Mouse (Mus musculus) urinary bladder, adult 2 months (tissue): Measurements from ENCODE around the gene Txlng. TPM values are rescaled to one million over a fixed set of nuclear protein-coding genes. Genes with fewer than 3 reads are reported as not detected.

Experiments
- DNase-seq: peaks from one replicate; pipeline ENCODE4 v3.0.0; 2022; ENCODE audit warnings: low spot score
- polyA plus RNA-seq: library from polyadenylated mRNA; depleted of rRNA; stranded (reverse); fragments of >200 nt; gene quantifications from 2 replicates; pipeline ENCODE4 v1.2.3, GENCODE M21; 2012; rRNA removed

The Txlng gene
- polyA plus RNA-seq, 1 experiment: 17.4 TPM

- DNase-seq: peak; percentile 74
These were observed 68.9 kb downstream of the Txlng start, which contains the start of gene Rbbp7 for GRCm38 (mm10) chrX:162760115-162760942. TSS of gene Rbbp7 (plus strand) at chrX:162760402.

GRCm38 (mm10) chrX:162759251-162760114, 69.8 kb downstream of the Txlng start:
- no peak for DNase-seq

DNA sequence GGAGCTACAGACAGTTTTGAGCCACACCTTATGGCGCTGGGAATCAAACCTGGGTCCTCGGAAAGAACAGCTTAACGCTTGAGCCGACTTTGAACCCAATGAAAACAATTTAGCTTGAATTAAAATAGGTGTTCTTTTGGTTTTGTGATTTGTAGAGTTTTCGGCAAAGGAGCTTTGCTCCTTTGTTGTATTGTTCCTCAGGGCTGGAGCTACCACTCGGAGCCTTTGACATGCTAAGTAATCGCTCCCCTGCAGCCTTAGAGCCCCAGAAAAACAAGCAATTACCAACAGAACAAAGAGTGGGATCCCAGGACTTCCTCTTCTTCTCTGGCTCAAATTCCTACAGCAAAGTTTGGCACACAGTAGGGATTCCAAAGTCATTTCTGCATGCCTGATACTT, 73.2 kb downstream of the Txlng start:
- no peak for DNase-seq

DNA sequence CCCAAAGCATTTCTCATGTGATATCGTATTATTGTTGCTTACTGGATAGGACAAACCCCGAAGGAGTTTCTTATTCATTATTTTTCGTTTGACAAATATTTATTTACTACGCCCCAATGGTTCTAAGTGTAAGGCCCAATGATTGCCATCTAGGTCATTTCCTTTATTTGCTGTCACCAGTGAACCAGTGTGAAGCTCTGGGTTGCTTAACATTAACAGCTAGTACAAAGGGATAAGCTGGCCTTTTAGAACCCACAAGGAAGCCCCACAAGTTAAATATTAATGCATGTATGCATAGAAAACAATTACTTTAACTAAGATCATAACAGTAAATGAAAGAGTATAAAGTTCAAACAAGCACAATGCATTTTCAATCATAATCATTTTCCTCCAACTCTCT, 74.9 kb downstream of the Txlng start:
- DNase-seq: no peak

- no peak for DNase-seq
These were observed 76.8 kb downstream of the Txlng start for GRCm38 (mm10) chrX:162752418-162752817.

DNA sequence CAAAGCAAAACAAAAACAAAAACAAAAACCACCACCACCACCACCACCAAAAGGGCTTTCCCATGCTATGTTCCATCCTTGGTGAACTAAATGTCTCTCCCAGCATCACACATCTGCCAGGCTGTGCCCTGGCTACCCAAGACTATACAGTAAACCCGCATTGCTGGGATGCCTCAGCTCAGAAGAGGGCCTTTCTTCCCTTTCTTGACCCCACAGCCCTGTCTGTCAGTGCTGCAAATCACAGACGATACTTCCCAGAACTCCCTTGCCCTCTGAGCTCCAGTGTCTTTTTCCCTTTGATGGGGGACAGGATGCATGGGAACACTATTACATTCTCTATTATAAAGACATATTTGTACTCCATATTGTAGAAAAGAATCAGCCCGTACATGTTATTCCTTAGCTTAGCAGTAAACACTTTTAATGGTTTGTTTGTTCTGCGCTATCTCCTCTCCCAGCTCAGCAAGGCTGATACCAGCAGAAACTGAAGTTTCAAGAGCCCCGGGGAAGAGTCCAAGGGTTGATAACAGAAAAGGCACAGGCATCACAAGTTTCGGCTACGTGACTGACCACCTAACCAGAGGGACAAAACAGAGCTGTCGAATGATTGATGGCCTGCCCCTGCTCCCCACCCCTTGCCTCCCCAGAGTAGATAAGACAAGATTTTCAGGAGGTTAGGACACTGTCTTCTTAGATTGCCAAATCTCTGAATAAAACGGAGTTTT, 80.4 kb downstream of the Txlng start:
- no peak for DNase-seq

DNA sequence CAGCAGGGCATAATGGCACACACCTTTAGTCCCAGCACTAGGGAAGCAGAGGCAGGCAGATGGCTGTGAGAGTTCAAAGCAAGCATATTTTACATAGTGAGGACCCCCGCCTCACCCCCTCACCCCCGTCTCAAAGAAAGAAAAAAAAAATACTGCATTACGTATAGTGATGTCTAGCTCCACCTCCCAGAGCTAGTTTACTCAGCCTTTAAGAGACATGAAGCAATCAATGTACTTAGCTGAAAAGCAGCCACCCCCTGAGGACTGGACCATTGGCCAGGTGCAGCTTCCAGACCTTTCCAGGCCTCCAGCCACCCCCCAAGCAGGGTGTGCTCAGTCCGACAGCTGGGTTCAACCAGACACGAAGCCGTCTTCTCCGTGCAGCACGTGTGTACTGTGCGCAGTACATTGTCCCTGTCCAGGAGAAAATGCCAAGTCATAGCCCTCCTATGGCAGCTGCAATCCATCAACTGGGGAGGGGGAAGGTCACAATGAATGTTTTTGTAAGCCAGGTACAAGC, 93.1 kb downstream of the Txlng start:
- DNase-seq: no peak

GRCm38 (mm10) chrX:162734997-162735929, 94.0 kb downstream of the Txlng start:
- DNase-seq: peak; percentile 43

GRCm38 (mm10) chrX:162730031-162730430, 99.2 kb downstream of the Txlng start:
- DNase-seq: no peak

Other genes with a start within 250 kb of the Txlng start
- 5.6 and 7.3 TPM in 2 replicates for gene Reps2, start 185.8 kb downstream of the Txlng start, polyA plus RNA-seq
- 227 and 245 TPM in 2 replicates for gene Rbbp7, start 69.1 kb downstream of the Txlng start, polyA plus RNA-seq
- 50.7 and 54.2 TPM in 2 replicates for gene Syap1, start 59.0 kb upstream of the Txlng start, polyA plus RNA-seq
- gene Ctps2, start 71.8 kb upstream of the Txlng start, polyA plus RNA-seq: 54.9 and 61.5 TPM in 2 replicates
- gene S100g, start 135.1 kb upstream of the Txlng start, polyA plus RNA-seq: not detected in 2 replicates